Mouse (Mus musculus) myocyte (in vitro differentiated cells): ENCODE measurements at regions not wholly inside any gene's neighbourhood (a gene's known extent, or its start where the extent isn't known, plus 50 kb on each side); places are given as distances from the start of the nearest gene placed in this dataset.

ENCODE experiments used
- CEBPB ChIP-seq: IDR thresholded peaks from 2 replicates; pipeline ENCODE4 v1.6.1; 2011; ENCODE audit warnings: mild to moderate bottlenecking, moderate library complexity; ENCODE audit not compliant: poor library complexity, insufficient read depth, severe bottlenecking
- E2F4 ChIP-seq: IDR thresholded peaks from one replicate; pipeline ENCODE4 v1.6.1; 2011; ENCODE audit warnings: mild to moderate bottlenecking, control low read depth, moderate library complexity; ENCODE audit not compliant: insufficient read depth
- POLR2A ChIP-seq: IDR thresholded peaks from one replicate; pipeline ENCODE4 v1.6.1; 2011; ENCODE audit warnings: low read depth, mild to moderate bottlenecking, control low read depth, moderate library complexity; ENCODE audit not compliant: insufficient read length

DNA sequence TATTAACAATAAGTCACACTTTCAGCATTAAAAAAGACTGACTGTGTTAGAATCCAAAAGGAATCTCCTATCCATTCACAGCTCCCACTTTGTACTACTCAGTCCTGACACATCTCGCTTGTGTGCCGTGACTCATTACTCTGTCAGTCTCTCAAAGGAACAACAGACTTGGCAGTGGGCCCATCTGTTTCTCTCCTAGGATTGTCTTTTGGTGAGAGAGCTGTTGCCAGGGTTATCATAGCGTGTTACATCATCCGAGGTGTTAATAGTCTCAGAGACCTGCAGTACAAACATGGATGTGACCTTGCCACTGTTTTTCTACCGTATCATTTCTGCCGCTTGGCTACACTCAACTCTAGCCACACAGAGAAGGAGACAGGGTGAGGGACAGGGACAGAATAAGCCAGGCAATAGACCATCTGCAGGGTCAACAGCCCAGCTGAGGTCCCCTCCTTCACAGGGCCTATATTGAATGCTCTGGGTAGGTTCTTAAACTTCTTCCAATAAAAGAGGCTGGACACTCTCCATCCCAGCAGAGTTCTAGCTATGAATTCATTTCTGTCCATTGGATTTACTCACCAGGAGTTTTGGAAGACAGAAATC lies 227.2 kb upstream of the Prdm1 start:
- peak; percentile 73 for TF ChIP-seq CEBPB
- no peak for TF ChIP-seq POLR2A
- no peak for TF ChIP-seq E2F4
